16 mouse cellular contexts compared by ENCODE assay signal in genomic region chr3:53555031-53555952, GRCm38 (mm10).
A peak's percentile ranks its signal among the peaks of the same experiment; 100 is the strongest.
DNase-seq lines count a peak whose midpoint lies in the region; ATAC-seq and TF ChIP-seq lines count a peak whose summit lies in the region.
"Had no signal": no experiment of that assay in that cellular context is flagged by ENCODE, and none has a peak within 500 bp of the region (broad histone marks: within the 10 kb centered on the region; RNA-seq: fewer than 3 reads in every experiment).

No protein-coding gene starts in this region.

- TF ChIP-seq POLR2A in lung, adult 2 months (IDR thresholded peaks at IDR 0.05; ENCODE audit: borderline replicate concordance, extremely low read depth, low read depth, low read length) = no peak

- 58% methylated on average over 10 of the region's 10 CpGs for WGBS in lung, adult 2 months
- WGBS in intestine, embryonic 16.5 days = 35% methylated on average over 10 of the region's 10 CpGs
- 35% methylated on average over 10 of the region's 10 CpGs for WGBS in kidney, embryonic 15.5 days
- 38% methylated on average over 10 of the region's 10 CpGs for WGBS in stomach, embryonic 16.5 days

- DNase-seq in lung, postnatal 36 days = peak; percentile 12
- DNase-seq in lung, adult 2 months = no peak
- DNase-seq in adrenal gland, adult 8-10 months = no peak
- DNase-seq in thymus, adult 18-20 months = no peak
- DNase-seq: adrenal gland, postnatal 25 days; cerebellum, adult 9-10 months; embryo, embryonic 11 days; forebrain, postnatal 0 days; gastrocnemius, postnatal 14 days; left cerebral cortex, postnatal 4 days; spleen, adult 18-20 months had no signal

- peaks cover 3% of the 10 kb centered on the region; the same call in 1 of the 2 replicates for H3K4me1 ChIP-seq in lung, adult 2 months (ENCODE audit: control insufficient read depth, insufficient read depth, low read length)
- H3K4me1 ChIP-seq in intestine, embryonic 16.5 days (ENCODE audit: control insufficient read depth, insufficient read depth, low read length) = peaks cover 12% of the 10 kb centered on the region
- peaks cover 51% of the 10 kb centered on the region for H3K4me1 ChIP-seq in kidney, embryonic 15.5 days
- peaks cover 28% of the 10 kb centered on the region for H3K4me1 ChIP-seq in stomach, embryonic 16.5 days (ENCODE audit: control insufficient read depth, insufficient read depth, low read length)

- H3K4me2 ChIP-seq in intestine, embryonic 16.5 days (ENCODE audit: low read depth, low read length) = no peak overlapping the region
- H3K4me2 ChIP-seq in kidney, embryonic 15.5 days = no peak overlapping the region
- H3K4me2 ChIP-seq in stomach, embryonic 16.5 days (ENCODE audit: low read depth, low read length) = no peak overlapping the region
- H3K4me2 ChIP-seq: liver, embryonic 11.5 days had no signal

- peak overlapping the region; percentile 38; the same call in 1 of the 2 replicates for H3K27ac ChIP-seq in intestine, embryonic 16.5 days (ENCODE audit: low read length)
- H3K27ac ChIP-seq in kidney, embryonic 15.5 days = peak overlapping the region; percentile 82
- peak overlapping the region; percentile 60 for H3K27ac ChIP-seq in stomach, embryonic 16.5 days (ENCODE audit: low read length)

- no peak overlapping the region for H3K4me3 ChIP-seq in lung, adult 2 months (replicated peaks; ENCODE audit: extremely low read depth, low read depth, low read length)
- no peak overlapping the region for H3K4me3 ChIP-seq in intestine, embryonic 16.5 days (ENCODE audit: low read length)
- no peak overlapping the region for H3K4me3 ChIP-seq in kidney, embryonic 15.5 days (replicated peaks)
- no peak overlapping the region for H3K4me3 ChIP-seq in stomach, embryonic 16.5 days (replicated peaks; ENCODE audit: low read length)
- H3K4me3 ChIP-seq: megakaryocyte, embryonic 14.5 days had no signal

- peak; percentile 55 for ATAC-seq in intestine, embryonic 16.5 days
- peak; percentile 86 for ATAC-seq in kidney, embryonic 15.5 days (replicated peaks; ENCODE audit: low FRiP score)
- ATAC-seq in stomach, embryonic 16.5 days (ENCODE audit: insufficient read depth, low FRiP score) = no peak
- ATAC-seq: forebrain, postnatal 0 days had no signal

- no peak for TF ChIP-seq CTCF in lung, adult 2 months (IDR thresholded peaks at IDR 0.05; ENCODE audit: insufficient read depth, low read length)

- H3K9ac ChIP-seq in intestine, embryonic 16.5 days (ENCODE audit: low read depth, low read length) = no peak overlapping the region
- no peak overlapping the region for H3K9ac ChIP-seq in kidney, embryonic 15.5 days
- H3K9ac ChIP-seq in stomach, embryonic 16.5 days (ENCODE audit: low read length) = no peak overlapping the region
- H3K9ac ChIP-seq: forebrain, postnatal 0 days had no signal

- H3K9me3 ChIP-seq in intestine, embryonic 16.5 days (ENCODE audit: control insufficient read depth, low read length) = no peaks in the 10 kb centered on the region
- no peaks in the 10 kb centered on the region for H3K9me3 ChIP-seq in kidney, embryonic 15.5 days (replicated peaks)
- no peaks in the 10 kb centered on the region for H3K9me3 ChIP-seq in stomach, embryonic 16.5 days (replicated peaks; ENCODE audit: control insufficient read depth, low read length)

- no peaks in the 10 kb centered on the region for H3K27me3 ChIP-seq in intestine, embryonic 16.5 days (replicated peaks; ENCODE audit: control insufficient read depth, insufficient read depth, low read length)
- H3K27me3 ChIP-seq in kidney, embryonic 15.5 days = no peaks in the 10 kb centered on the region
- no peaks in the 10 kb centered on the region for H3K27me3 ChIP-seq in stomach, embryonic 16.5 days (ENCODE audit: control insufficient read depth, insufficient read depth, low read length)

- no peaks in the 10 kb centered on the region for H3K36me3 ChIP-seq in intestine, embryonic 16.5 days (ENCODE audit: control insufficient read depth, insufficient read depth, low read length)
- H3K36me3 ChIP-seq in kidney, embryonic 15.5 days = 0 out of 2 replicates have a peak, but pooled peaks cover 4% of the 10 kb centered on the region
- H3K36me3 ChIP-seq in stomach, embryonic 16.5 days (ENCODE audit: control insufficient read depth, insufficient read depth, low read length) = no peaks in the 10 kb centered on the region
